Mouse (Mus musculus): ENCODE measurements around the gene Papola.
"Not testable (repeated sequence)": the region's sequence is repeated elsewhere in the genome, so short reads cannot be mapped to it uniquely, and the experiment has no call there.

Papola gene

GRCm38 (mm10) chr12:105798001-105798400 lies 13.5 kb downstream of the Papola start:
- no peak for DNase-seq (ENCODE audit: extremely low read depth, low read depth)

DNA sequence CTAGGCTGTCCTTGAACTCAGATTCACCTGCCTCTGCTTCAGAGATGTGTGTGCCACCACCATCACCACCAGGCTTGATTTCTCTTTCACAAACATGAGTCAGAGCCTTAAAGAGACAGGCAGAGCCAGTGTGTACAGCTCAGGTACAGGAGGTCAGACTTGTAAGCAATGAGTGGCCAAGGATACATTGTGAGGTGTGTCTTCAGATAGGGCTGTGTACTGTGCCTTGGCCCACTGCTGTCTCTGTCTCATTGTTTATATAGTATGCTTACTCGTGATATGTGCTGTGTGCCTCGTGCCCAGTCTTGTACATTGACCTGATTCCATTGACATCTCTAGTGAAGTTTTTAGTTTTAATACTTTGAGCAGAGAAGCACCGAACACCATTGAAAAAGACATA lies 21.3 kb downstream of the Papola start:
- no peak for DNase-seq (ENCODE audit: extremely low read depth, low read depth)

GRCm38 (mm10) chr12:105806205-105806604 lies 21.7 kb downstream of the Papola start:
- no peak for DNase-seq (ENCODE audit: extremely low read depth, low read depth)

- DNase-seq (ENCODE audit: extremely low read depth, low read depth) = no peak
These were observed 22.9 kb downstream of the Papola start for GRCm38 (mm10) chr12:105807416-105807815.

DNA sequence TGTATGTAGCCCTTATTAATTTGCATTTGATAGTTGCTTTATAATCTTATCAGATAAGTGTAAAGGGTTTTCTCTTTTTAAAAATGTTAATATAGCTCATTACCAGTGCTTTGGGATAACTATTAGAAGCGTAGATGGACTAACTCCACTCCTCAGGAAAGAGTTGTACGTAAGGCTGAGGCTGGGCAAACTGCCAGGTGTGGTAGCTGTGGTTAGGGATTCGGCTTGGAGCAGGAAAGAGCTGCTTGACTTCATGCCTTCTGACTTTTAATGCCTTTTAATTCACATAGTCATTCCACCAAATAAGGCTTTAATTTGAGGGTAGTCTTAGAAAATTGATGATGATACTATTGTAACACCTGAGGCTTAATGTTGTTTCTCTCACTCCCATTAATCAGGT lies 24.5 kb downstream of the Papola start:
- no peak for DNase-seq (ENCODE audit: extremely low read depth, low read depth)

DNA sequence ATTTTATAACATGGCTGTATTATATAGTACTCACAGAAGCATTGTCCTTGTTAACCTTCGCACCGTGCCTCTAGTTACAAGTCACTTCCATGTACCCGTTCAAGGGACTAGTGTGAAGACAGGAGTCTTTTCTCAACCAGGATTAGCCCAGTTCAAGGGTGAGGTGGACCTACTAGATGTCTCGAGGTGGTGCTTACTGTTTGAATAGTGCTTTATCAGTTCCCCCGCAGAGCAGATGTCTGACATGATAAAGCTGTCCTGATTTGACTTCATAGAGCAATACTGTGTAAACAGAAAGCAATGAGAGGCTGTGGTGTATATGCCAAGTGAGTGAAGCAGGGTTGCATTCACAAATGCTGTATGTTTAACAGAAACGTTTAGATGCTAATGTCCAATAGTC lies 26.1 kb downstream of the Papola start:
- no peak for DNase-seq (ENCODE audit: extremely low read depth, low read depth)

DNA sequence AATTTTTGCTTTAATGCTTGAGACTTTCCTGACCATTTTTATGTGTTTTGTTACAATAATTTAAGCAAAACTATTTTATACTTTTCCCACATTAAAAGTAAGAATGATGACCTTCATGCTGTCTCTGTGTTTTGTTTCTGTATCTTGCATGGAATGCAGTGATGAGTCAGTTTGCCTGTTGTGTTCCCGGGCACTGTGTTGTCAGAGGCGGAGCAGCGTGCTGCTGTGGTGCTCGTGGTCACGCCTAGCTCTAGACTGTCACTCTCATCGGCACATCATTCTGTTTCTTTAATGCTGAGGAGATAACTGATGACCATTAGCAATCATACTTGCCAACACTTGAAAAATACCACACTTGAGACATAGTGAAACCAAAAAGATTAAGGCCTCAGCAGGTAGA lies 29.5 kb downstream of the Papola start:
- no peak for DNase-seq (ENCODE audit: extremely low read depth, low read depth)

DNA sequence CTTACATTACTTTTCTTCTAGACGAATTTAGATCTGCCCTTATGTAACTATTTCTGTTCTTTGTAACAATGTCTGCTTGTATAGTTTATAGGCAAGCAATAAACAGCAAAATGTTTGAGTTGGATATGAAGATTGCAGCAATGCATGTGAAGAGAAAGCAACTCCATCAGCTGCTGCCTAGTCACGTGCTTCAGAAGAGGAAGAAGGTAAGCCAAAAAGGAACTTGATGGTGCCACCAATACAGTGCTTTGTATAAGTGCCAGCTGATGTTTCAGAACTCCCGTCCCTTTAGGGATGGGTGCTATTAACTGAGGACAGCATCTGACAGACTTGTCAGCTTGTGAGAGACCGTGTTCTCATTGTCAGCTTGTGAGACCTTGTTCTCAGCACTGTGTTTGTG lies 39.0 kb downstream of the Papola start:
- DNase-seq (ENCODE audit: extremely low read depth, low read depth) = peak; percentile 38

DNA sequence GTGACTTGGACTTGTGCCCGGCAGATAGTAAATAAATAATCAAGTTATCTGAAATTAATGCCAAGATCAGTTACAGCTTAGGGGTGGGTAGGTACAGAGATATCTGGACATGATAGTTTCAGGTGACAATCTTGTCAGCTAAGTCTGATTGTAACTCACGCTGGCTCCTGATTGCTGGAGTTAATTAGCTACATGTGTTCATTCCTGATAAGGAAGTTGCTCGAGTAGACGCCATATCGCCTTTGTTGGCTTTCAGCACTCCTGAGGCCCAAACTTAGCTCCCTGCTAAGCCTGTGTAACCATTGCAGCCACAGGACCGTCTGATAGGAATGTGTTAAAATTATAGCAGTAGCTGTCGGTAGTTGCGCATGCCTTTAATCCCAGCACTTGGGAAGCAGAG lies 40.2 kb downstream of the Papola start:
- DNase-seq (ENCODE audit: extremely low read depth, low read depth) = peak; percentile 70

DNA sequence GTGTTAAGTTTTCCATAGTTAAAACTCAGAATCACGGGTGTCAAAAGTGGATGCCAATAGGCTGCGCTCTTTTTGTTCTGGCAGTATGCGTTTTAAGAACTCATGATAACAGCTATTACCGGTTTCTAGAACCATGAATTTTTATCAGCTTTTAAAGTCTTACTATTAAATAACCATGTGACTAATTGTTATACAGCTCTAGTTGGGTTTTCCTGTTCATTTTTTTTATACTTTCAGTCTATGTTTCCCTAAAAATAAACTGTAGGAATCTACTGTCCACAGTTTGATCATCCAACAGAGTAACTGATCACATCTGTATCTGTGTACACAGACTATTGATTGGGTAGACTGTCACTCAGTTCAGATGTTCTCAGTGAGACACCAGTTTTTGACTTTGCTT lies 40.8 kb downstream of the Papola start:
- DNase-seq (ENCODE audit: extremely low read depth, low read depth) = no peak

- DNase-seq (ENCODE audit: extremely low read depth, low read depth) = no peak
These were observed 48.0 kb downstream of the Papola start for GRCm38 (mm10) chr12:105832541-105832940.

- no peak for DNase-seq (ENCODE audit: extremely low read depth, low read depth)
These were observed 50.4 kb downstream of the Papola start for GRCm38 (mm10) chr12:105834926-105835325.

DNA sequence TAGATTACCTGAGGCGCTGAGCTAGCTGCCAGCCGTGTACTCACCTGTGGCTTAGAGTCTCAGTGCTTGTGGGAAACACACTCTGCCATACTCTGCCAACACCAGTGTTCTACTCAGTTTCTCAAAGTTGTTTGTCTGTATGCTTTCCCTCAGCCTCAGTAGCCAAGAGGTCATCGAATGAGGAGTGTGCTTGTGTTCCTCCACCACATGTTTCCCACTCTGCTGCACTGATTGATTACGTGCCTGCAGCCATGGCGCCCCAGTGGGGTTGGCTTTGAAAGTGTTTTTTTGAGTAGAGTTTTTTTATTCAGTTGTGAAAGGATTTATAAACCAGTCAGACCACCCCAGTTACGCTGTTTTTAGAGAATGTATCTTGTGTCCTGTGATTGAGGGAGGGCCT lies 51.1 kb downstream of the Papola start:
- DNase-seq (ENCODE audit: extremely low read depth, low read depth) = no peak

DNA sequence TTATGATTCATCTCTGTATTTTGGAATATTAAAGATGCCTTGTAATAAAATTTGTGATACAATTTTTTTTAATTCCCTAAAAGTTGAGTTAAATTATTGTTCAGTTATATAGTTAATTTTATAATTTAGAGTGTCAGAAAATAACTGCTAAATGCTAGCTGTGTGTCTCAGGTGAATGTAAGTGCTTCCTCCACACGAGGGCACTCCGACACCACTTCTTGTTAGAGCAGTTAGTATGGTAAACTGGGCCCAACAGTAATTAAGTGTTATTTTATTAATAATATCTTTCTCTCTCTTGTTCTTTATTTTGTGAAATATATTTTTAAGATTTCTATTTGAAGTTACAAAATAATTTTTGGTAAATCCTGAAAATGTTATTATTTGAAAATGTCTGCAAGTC lies 51.7 kb downstream of the Papola start:
- no peak for DNase-seq (ENCODE audit: extremely low read depth, low read depth)

DNA sequence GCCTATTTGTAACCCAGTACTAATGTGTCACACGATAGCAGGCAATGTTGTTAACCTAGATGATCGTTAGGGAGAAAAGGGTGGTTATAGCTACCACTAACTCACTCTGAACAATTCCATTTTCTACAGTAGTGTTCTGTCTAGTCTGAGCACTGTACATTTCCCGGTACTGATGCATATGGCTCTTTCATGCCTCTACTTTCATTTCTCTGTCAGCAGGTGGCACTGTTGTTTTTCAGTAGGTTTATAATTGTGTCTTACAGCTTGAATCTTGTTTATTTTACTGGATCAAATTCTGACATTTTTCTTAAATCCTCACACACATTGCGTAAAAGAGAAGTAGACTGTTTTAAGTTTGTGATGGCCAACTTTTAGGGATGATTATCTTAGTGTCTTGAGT lies 54.6 kb downstream of the Papola start:
- peak; percentile 26 for DNase-seq (ENCODE audit: extremely low read depth, low read depth)

- not testable (repeated sequence) for DNase-seq (ENCODE audit: extremely low read depth, low read depth)
These were observed 56.1 kb downstream of the Papola start for GRCm38 (mm10) chr12:105840545-105840944.

GRCm38 (mm10) chr12:105843243-105844005 lies 58.9 kb downstream of the Papola start:
- no peak for DNase-seq (ENCODE audit: extremely low read depth, low read depth)

- no peak for DNase-seq (ENCODE audit: extremely low read depth, low read depth)
These were observed 59.9 kb downstream of the Papola start for GRCm38 (mm10) chr12:105844406-105844805.

- DNase-seq (ENCODE audit: extremely low read depth, low read depth) = no peak
These were observed 64.6 kb downstream of the Papola start for GRCm38 (mm10) chr12:105849102-105849501.

DNA sequence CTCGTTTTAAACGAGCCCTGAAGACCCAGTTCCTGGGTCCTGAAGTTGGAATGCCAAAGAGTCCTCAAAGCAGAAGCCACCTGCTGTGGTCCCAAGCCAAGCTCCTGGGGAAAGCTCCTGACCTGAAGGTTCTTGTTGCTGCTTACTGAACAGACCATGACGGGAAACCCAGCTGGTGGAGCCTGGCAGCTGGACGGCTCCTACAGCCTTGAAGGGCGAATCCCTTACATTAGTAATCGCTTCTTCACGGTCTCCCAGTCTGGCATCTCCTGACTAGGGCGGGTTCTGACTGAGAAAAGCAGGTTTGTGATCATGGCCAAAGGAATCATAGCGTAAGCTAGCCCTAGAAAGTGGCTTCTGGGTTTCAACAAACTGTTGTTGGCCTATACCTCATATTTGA lies 66.2 kb downstream of the Papola start:
- no peak for DNase-seq (ENCODE audit: extremely low read depth, low read depth)

GRCm38 (mm10) chr12:105852798-105853197 lies 68.3 kb downstream of the Papola start:
- no peak for DNase-seq (ENCODE audit: extremely low read depth, low read depth)

GRCm38 (mm10) chr12:105854639-105855038 lies 70.1 kb downstream of the Papola start:
- no peak for DNase-seq (ENCODE audit: extremely low read depth, low read depth)

DNA sequence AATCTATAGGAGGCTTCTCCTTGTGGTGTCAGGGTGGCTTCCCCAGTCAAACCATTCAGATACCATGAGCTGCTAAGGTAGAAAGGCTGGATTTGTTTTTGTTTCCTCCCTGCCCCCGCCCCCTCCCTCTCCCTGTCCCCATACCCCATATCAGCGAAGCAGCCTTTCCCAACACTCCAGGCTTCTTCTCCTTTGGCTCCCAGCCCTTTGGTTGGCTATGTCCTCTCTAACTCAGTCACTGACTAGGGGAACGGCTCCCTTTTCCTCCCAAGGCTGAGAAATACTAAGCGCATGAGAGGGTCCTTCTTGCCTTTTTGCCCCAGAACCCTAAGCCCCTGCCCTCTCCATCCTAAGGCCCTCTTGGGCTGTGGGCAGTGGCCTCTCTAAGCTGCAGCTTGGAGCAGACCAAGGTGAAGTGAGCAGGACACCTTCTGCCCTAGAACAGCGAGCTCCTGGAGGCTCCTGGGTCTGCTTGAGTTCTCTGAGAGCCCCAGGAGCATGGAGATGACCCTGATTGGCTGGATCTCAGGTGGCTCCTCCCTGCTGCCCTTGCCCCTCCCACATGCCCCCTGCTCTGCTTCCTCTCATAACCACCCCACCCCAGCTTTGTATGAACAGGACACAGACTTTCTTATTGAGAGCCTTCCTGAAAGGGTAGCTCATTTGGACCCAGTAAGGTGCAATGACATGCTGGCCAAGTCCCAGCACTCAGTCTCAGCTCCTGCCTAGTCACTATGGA lies 73.6 kb downstream of the Papola start:
- no peak for DNase-seq (ENCODE audit: extremely low read depth, low read depth)
